Mouse (Mus musculus): ENCODE measurements around the gene Ascc2. TPM values are rescaled to one million over a fixed set of nuclear protein-coding genes. Genes with fewer than 3 reads are reported as not detected.
"Not testable (repeated sequence)": the region's sequence is repeated elsewhere in the genome, so short reads cannot be mapped to it uniquely, and the experiment has no call there.

The Ascc2 gene
- polyA plus RNA-seq, 1 experiment from 2014 or later: 36.1 TPM

GRCm38 (mm10) chr11:4643722-4644121, 6.2 kb downstream of the Ascc2 start:
- H3K27ac ChIP-seq (ENCODE audit: low read depth, low read length): no peak overlapping the region
- no peak overlapping the region for H3K9ac ChIP-seq (ENCODE audit: low read length)
- 52% methylated on average over 5 of the region's 5 CpGs for WGBS
- H3K4me1 ChIP-seq (ENCODE audit: control insufficient read depth, insufficient read depth, low read length): peaks cover 4% of the 10 kb centered on the region; the same call in 1 of the 2 replicates
- H3K27me3 ChIP-seq (ENCODE audit: control insufficient read depth, insufficient read depth, low read length): no peaks in the 10 kb centered on the region
- DNase-seq (ENCODE audit: low spot score): no peak
- no peak overlapping the region for H3K4me2 ChIP-seq (ENCODE audit: low read depth)
- no peak overlapping the region for H3K4me3 ChIP-seq (ENCODE audit: low read depth, low read length)
- H3K36me3 ChIP-seq (ENCODE audit: control insufficient read depth, insufficient read depth, low read length): peaks cover 7% of the 10 kb centered on the region
- no peaks in the 10 kb centered on the region for H3K9me3 ChIP-seq (ENCODE audit: control insufficient read depth, low read length)
- ATAC-seq (ENCODE audit: insufficient read depth, low FRiP score, low TSS enrichment): no peak

- H3K36me3 ChIP-seq (ENCODE audit: control insufficient read depth, insufficient read depth, low read length); H3K9ac ChIP-seq (ENCODE audit: low read length); H3K27me3 ChIP-seq (ENCODE audit: control insufficient read depth, insufficient read depth, low read length); H3K27ac ChIP-seq (ENCODE audit: low read depth, low read length); H3K9me3 ChIP-seq (ENCODE audit: control insufficient read depth, low read length); H3K4me3 ChIP-seq (ENCODE audit: low read depth, low read length); DNase-seq (ENCODE audit: low spot score); H3K4me1 ChIP-seq (ENCODE audit: control insufficient read depth, insufficient read depth, low read length); ATAC-seq (ENCODE audit: insufficient read depth, low FRiP score, low TSS enrichment); H3K4me2 ChIP-seq (ENCODE audit: low read depth): not testable (repeated sequence)
- WGBS: 90% methylated on average over 4 of the region's 6 CpGs
Measured at GRCm38 (mm10) chr11:4645180-4645579, 7.6 kb downstream of the Ascc2 start.

- H3K27ac ChIP-seq (ENCODE audit: low read depth, low read length): no peak overlapping the region
- no peak overlapping the region for H3K4me2 ChIP-seq (ENCODE audit: low read depth)
- peaks cover 7% of the 10 kb centered on the region for H3K36me3 ChIP-seq (ENCODE audit: control insufficient read depth, insufficient read depth, low read length)
- DNase-seq (ENCODE audit: low spot score): no peak
- no peaks in the 10 kb centered on the region for H3K9me3 ChIP-seq (ENCODE audit: control insufficient read depth, low read length)
- H3K4me1 ChIP-seq (ENCODE audit: control insufficient read depth, insufficient read depth, low read length): no peaks in the 10 kb centered on the region
- 86% methylated on average over 9 of the region's 9 CpGs for WGBS
- no peaks in the 10 kb centered on the region for H3K27me3 ChIP-seq (ENCODE audit: control insufficient read depth, insufficient read depth, low read length)
- ATAC-seq (ENCODE audit: insufficient read depth, low FRiP score, low TSS enrichment): no peak
- H3K4me3 ChIP-seq (ENCODE audit: low read depth, low read length): no peak overlapping the region
- no peak overlapping the region for H3K9ac ChIP-seq (ENCODE audit: low read length)
Measured at GRCm38 (mm10) chr11:4646409-4646808, 8.9 kb downstream of the Ascc2 start.

- Histone ChIP-seq H3K9me3 (ENCODE audit: control insufficient read depth, low read length) (no peaks in the 10 kb centered on the region), H3K9ac (ENCODE audit: low read length) (no peak overlapping the region), H3K36me3 (ENCODE audit: control insufficient read depth, insufficient read depth, low read length) (no peaks in the 10 kb centered on the region), H3K4me2 (ENCODE audit: low read depth) (no peak overlapping the region), H3K27ac (ENCODE audit: low read depth, low read length) (no peak overlapping the region), H3K27me3 (ENCODE audit: control insufficient read depth, insufficient read depth, low read length) (no peaks in the 10 kb centered on the region), H3K4me3 (ENCODE audit: low read depth, low read length) (no peak overlapping the region), H3K4me1 (ENCODE audit: control insufficient read depth, insufficient read depth, low read length) (no peaks in the 10 kb centered on the region)
- no peak for DNase-seq (ENCODE audit: low spot score)
- no peak for ATAC-seq (ENCODE audit: insufficient read depth, low FRiP score, low TSS enrichment)
- 94% methylated on average over 1 of the region's 1 CpGs for WGBS
Measured at GRCm38 (mm10) chr11:4659818-4660217, 22.3 kb downstream of the Ascc2 start.

GRCm38 (mm10) chr11:4660309-4661025, 22.9 kb downstream of the Ascc2 start:
- Histone ChIP-seq H3K36me3 (ENCODE audit: control insufficient read depth, insufficient read depth, low read length) (no peaks in the 10 kb centered on the region), H3K4me3 (ENCODE audit: low read depth, low read length) (no peak overlapping the region), H3K27me3 (ENCODE audit: control insufficient read depth, insufficient read depth, low read length) (no peaks in the 10 kb centered on the region), H3K9me3 (ENCODE audit: control insufficient read depth, low read length) (no peaks in the 10 kb centered on the region), H3K27ac (ENCODE audit: low read depth, low read length) (no peak overlapping the region), H3K4me2 (ENCODE audit: low read depth) (no peak overlapping the region), H3K4me1 (ENCODE audit: control insufficient read depth, insufficient read depth, low read length) (no peaks in the 10 kb centered on the region), H3K9ac (ENCODE audit: low read length) (no peak overlapping the region)
- ATAC-seq (ENCODE audit: insufficient read depth, low FRiP score, low TSS enrichment) (no peak), DNase-seq (ENCODE audit: low spot score) (no peak)
- 88% methylated on average over 7 of the region's 7 CpGs for WGBS

- DNase-seq (ENCODE audit: low spot score) (no peak), ATAC-seq (ENCODE audit: insufficient read depth, low FRiP score, low TSS enrichment) (no peak)
- Histone ChIP-seq H3K9me3 (ENCODE audit: control insufficient read depth, low read length) (no peaks in the 10 kb centered on the region), H3K4me3 (ENCODE audit: low read depth, low read length) (no peak overlapping the region), H3K36me3 (ENCODE audit: control insufficient read depth, insufficient read depth, low read length) (no peaks in the 10 kb centered on the region), H3K27me3 (ENCODE audit: control insufficient read depth, insufficient read depth, low read length) (no peaks in the 10 kb centered on the region), H3K4me2 (ENCODE audit: low read depth) (no peak overlapping the region), H3K4me1 (ENCODE audit: control insufficient read depth, insufficient read depth, low read length) (no peaks in the 10 kb centered on the region), H3K27ac (ENCODE audit: low read depth, low read length) (no peak overlapping the region), H3K9ac (ENCODE audit: low read length) (no peak overlapping the region)
- WGBS: 84% methylated on average over 4 of the region's 4 CpGs
Measured at GRCm38 (mm10) chr11:4661324-4661723, 23.8 kb downstream of the Ascc2 start.

- Histone ChIP-seq H3K9ac (ENCODE audit: low read length) (no peak overlapping the region), H3K36me3 (ENCODE audit: control insufficient read depth, insufficient read depth, low read length) (no peaks in the 10 kb centered on the region), H3K4me1 (ENCODE audit: control insufficient read depth, insufficient read depth, low read length) (no peaks in the 10 kb centered on the region), H3K9me3 (ENCODE audit: control insufficient read depth, low read length) (no peaks in the 10 kb centered on the region), H3K27me3 (ENCODE audit: control insufficient read depth, insufficient read depth, low read length) (no peaks in the 10 kb centered on the region), H3K4me2 (ENCODE audit: low read depth) (no peak overlapping the region), H3K4me3 (ENCODE audit: low read depth, low read length) (no peak overlapping the region), H3K27ac (ENCODE audit: low read depth, low read length) (no peak overlapping the region)
- 87% methylated on average over 10 of the region's 10 CpGs for WGBS
- DNase-seq (ENCODE audit: low spot score) (no peak), ATAC-seq (ENCODE audit: insufficient read depth, low FRiP score, low TSS enrichment) (no peak)
Measured at GRCm38 (mm10) chr11:4661871-4662495, 24.4 kb downstream of the Ascc2 start.

- WGBS: 92% methylated on average over 11 of the region's 11 CpGs
- ATAC-seq (ENCODE audit: insufficient read depth, low FRiP score, low TSS enrichment) (no peak), DNase-seq (ENCODE audit: low spot score) (no peak)
- Histone ChIP-seq H3K36me3 (ENCODE audit: control insufficient read depth, insufficient read depth, low read length) (no peaks in the 10 kb centered on the region), H3K27ac (ENCODE audit: low read depth, low read length) (no peak overlapping the region), H3K9ac (ENCODE audit: low read length) (no peak overlapping the region), H3K4me3 (ENCODE audit: low read depth, low read length) (no peak overlapping the region), H3K4me1 (ENCODE audit: control insufficient read depth, insufficient read depth, low read length) (no peaks in the 10 kb centered on the region), H3K4me2 (ENCODE audit: low read depth) (no peak overlapping the region), H3K9me3 (ENCODE audit: control insufficient read depth, low read length) (no peaks in the 10 kb centered on the region), H3K27me3 (ENCODE audit: control insufficient read depth, insufficient read depth, low read length) (no peaks in the 10 kb centered on the region)
Measured at GRCm38 (mm10) chr11:4662496-4662878, 24.9 kb downstream of the Ascc2 start.

- H3K9me3 ChIP-seq (ENCODE audit: control insufficient read depth, low read length): no peaks in the 10 kb centered on the region
- no peak overlapping the region for H3K4me2 ChIP-seq (ENCODE audit: low read depth)
- H3K36me3 ChIP-seq (ENCODE audit: control insufficient read depth, insufficient read depth, low read length): 0 out of 2 replicates have a peak, but pooled peaks cover 2% of the 10 kb centered on the region
- H3K27me3 ChIP-seq (ENCODE audit: control insufficient read depth, insufficient read depth, low read length): no peaks in the 10 kb centered on the region
- H3K4me3 ChIP-seq (ENCODE audit: low read depth, low read length): no peak overlapping the region
- WGBS: 93% methylated on average over 4 of the region's 4 CpGs
- H3K27ac ChIP-seq (ENCODE audit: low read depth, low read length): no peak overlapping the region
- DNase-seq (ENCODE audit: low spot score) (no peak), ATAC-seq (ENCODE audit: insufficient read depth, low FRiP score, low TSS enrichment) (no peak)
- no peak overlapping the region for H3K9ac ChIP-seq (ENCODE audit: low read length)
- H3K4me1 ChIP-seq (ENCODE audit: control insufficient read depth, insufficient read depth, low read length): no peaks in the 10 kb centered on the region
Measured at GRCm38 (mm10) chr11:4671736-4672135, 34.2 kb downstream of the Ascc2 start.

All from neural tube, embryonic 11.5 days (tissue).